Mouse (Mus musculus) stomach, embryonic 14.5 days (tissue): ENCODE data around the gene Tbx6. TPM values are rescaled to one million over a fixed set of nuclear protein-coding genes. Genes with fewer than 3 reads are reported as not detected.
"Not testable (repeated sequence)": the region's sequence is repeated elsewhere in the genome, so short reads cannot be mapped to it uniquely, and the experiment has no call there.

Source experiments
- ATAC-seq: fragments of 200-750 bp; cut with Nextera tagmentation; 2 replicates; pipeline ENCODE4 v1.8.0; 2017; ENCODE audit warnings: low read depth, moderate TSS enrichment; ENCODE audit not compliant: insufficient number of reproducible peaks, insufficient read depth, low FRiP score
- H3K27ac ChIP-seq: fragments of 300-500 bp; sonication (generic); 2 replicates; pipeline ENCODE4 v1.5.1; 2014; ENCODE audit warnings: mild to moderate bottlenecking, low read length, moderate library complexity, mixed read lengths
- H3K27me3 ChIP-seq: fragments of 300-500 bp; sonication (generic); 2 replicates; pipeline ENCODE4 v1.6.1; 2014; ENCODE audit warnings: low read length, control low read depth, mixed read lengths; ENCODE audit not compliant: control insufficient read depth, insufficient read depth
- H3K36me3 ChIP-seq: fragments of 300-500 bp; sonication (generic); 2 replicates; pipeline ENCODE4 v1.6.1; 2014; ENCODE audit warnings: mild to moderate bottlenecking, control low read depth, low read length, moderate library complexity, mixed read lengths; ENCODE audit not compliant: control insufficient read depth, insufficient read depth
- H3K4me1 ChIP-seq: fragments of 300-500 bp; sonication (generic); 2 replicates; pipeline ENCODE4 v1.6.1; 2014; ENCODE audit warnings: low read length, control low read depth, mixed read lengths; ENCODE audit not compliant: control insufficient read depth, insufficient read depth
- H3K4me2 ChIP-seq: fragments of 300-500 bp; sonication (generic); replicated peaks from 2 replicates; pipeline ENCODE4 v1.6.1; 2014; ENCODE audit warnings: low read depth, low read length, control low read depth
- H3K4me3 ChIP-seq: fragments of 300-500 bp; sonication (generic); 2 replicates; pipeline ENCODE4 v1.5.1; 2014; ENCODE audit warnings: low read depth, low read length, control low read depth
- H3K9ac ChIP-seq: fragments of 300-500 bp; sonication (generic); replicated peaks from 2 replicates; pipeline ENCODE4 v1.6.1; 2014; ENCODE audit warnings: low read depth, mild to moderate bottlenecking, control low read depth, low read length, moderate library complexity, mixed read lengths
- H3K9me3 ChIP-seq: fragments of 300-500 bp; sonication (generic); 2 replicates; pipeline ENCODE4 v1.6.1; 2016; ENCODE audit warnings: low read depth, low read length, control low read depth; ENCODE audit not compliant: control insufficient read depth
- WGBS: fragments of 180-500 bp; shearing (Covaris S2); extraction: QIAGEN DNeasy Blood & Tissue Kit; methylation state at CpG from one replicate; pipeline ENCODE4 v1.1.7; 2014; 5-methylcytosine and 5-hydroxymethylcytosine counted together
- polyA plus RNA-seq: library from polyadenylated mRNA; unstranded; fragments of >200 nt; fragmentation: Nextera tagmentation; extraction: Ambion mirVana; gene quantifications from 2 replicates; pipeline ENCODE4 v1.2.1, GENCODE M21; 2014

Gene Tbx6
- polyA plus RNA-seq, 1 experiment from 2014 or later: 0.56 TPM

DNA sequence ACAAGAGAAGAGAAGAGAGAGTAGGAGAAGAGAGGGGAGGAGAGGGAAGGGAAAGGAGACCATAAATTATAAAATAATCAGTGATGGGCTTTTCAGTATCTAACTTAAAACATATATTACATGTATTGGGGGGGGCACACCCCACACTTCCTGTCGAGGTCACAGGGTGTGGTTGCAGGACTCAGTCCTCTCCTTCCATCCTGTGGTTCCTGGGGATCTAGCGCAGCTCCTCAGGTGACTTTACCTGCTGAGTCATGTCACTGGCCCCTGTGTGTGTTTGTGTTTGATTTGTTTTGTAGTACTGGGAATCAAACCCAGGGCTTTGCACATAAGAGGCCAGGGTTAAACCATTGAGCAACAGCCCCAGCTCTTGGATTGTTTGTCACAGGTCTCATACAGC is 6.8 kb upstream of the Tbx6 start:
- no peaks in the 10 kb centered on the region for H3K27me3 ChIP-seq
- H3K4me2 ChIP-seq: no peak overlapping the region
- 61% methylated on average over 2 of the region's 2 CpGs for WGBS
- no peak overlapping the region for H3K9ac ChIP-seq
- peaks cover 15% of the 10 kb centered on the region; the same call in 1 of the 2 replicates for H3K4me1 ChIP-seq
- H3K4me3 ChIP-seq: no peak overlapping the region
- no peak overlapping the region for H3K27ac ChIP-seq
- peaks cover 28% of the 10 kb centered on the region for H3K36me3 ChIP-seq
- H3K9me3 ChIP-seq: no peaks in the 10 kb centered on the region
- ATAC-seq: no peak

DNA sequence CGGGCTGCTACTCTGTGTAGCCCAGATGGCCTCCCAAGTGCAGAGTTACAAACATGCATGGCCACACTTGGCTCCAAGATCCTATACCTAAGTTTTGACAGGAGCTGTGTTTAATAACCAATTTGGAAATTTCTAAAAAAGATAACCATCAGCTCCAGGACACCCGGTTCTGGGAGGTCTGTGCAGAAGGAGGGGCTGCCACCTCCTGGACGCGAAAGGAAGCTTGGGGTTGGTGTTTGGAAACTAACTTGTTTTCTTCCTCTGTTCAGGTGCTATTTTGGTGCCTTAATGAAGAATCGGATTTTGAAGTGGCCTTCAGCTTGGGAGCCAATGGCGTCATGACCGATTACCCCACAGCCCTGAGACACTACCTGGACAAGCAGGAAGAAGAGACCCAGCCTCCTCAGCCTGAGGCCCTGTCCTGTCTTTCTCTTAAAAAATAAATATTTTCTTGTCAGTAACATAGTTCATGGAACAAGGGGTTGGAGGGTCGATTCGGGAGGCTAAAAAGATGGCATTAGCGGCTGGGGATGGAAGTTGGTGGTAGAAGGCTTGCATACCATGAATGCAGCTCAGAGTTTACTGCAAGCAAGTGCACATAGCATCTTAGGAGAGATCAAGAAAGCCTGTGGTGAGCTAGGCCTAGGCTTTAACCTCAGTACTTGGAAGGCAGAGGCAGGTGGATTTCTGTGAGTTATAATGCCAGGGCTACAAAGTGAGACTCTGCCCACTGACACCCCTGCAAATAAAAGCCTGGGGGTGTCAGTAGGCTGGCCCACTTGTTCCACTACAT is 5.9 kb upstream of the Tbx6 start:
- H3K4me1 ChIP-seq: peaks cover 23% of the 10 kb centered on the region
- peaks cover 19% of the 10 kb centered on the region for H3K36me3 ChIP-seq
- H3K9me3 ChIP-seq: no peaks in the 10 kb centered on the region
- H3K27me3 ChIP-seq: no peaks in the 10 kb centered on the region
- no peak overlapping the region for H3K4me3 ChIP-seq
- H3K27ac ChIP-seq: peak overlapping the region; percentile 78; the same call in 1 of the 2 replicates
- H3K9ac ChIP-seq: no peak overlapping the region
- H3K4me2 ChIP-seq: peak overlapping the region; percentile 88; the same call in 1 of the 2 replicates
- ATAC-seq: no peak
- 75% methylated on average over 10 of the region's 10 CpGs for WGBS

DNA sequence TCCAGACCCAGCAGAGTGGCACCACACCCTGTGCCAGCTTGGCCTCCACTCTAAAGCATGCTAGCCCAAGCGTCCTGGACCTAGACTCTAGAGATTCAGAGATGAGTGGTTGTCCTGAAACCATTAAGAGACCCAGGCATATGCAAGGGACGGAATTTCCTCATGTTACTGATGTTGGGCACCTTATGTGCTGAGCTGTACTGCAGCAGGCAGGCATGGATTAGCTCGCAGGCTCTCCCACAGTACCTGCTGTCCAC is 5.4 kb upstream of the Tbx6 start:
- WGBS: 50% methylated on average over 3 of the region's 3 CpGs
- H3K27ac ChIP-seq: peak overlapping the region; percentile 78; the same call in 1 of the 2 replicates
- H3K9me3 ChIP-seq: no peaks in the 10 kb centered on the region
- no peak for ATAC-seq
- H3K4me2 ChIP-seq: peak overlapping the region; percentile 88
- H3K4me3 ChIP-seq: no peak overlapping the region
- H3K27me3 ChIP-seq: no peaks in the 10 kb centered on the region
- no peak overlapping the region for H3K9ac ChIP-seq
- H3K36me3 ChIP-seq: peaks cover 17% of the 10 kb centered on the region
- H3K4me1 ChIP-seq: peaks cover 26% of the 10 kb centered on the region

DNA sequence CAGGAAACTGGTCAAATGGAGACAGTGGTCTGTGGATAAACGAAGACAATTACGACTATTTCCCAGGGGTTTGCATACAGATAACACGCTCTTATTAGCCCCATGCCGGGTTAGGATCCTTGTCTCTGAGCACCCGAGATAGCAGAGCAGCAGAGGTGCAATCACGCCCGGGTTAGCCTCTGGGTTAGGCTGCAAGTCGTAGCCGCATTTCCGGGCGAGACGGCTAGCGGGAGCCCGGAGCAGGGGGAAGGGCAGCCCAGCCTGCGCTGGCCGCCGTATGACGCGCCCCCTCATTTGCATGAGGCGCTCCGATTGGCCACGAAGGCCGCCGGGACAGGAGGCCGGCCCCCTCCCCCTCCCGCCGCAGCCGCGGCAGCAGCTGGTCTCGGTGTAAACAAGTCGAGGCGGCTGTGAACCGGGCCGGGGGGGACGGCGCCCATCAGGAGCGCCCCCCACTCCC is 4.7 kb upstream of the Tbx6 start, which contains the start of gene Ypel3:
Gene Ypel3, plus strand, starts transcription at position 358 of the 460 bp plus-strand sequence.
- peak within 1 kb of the TSS; percentile 88 for H3K4me2 ChIP-seq
- H3K9me3 ChIP-seq: no peaks in the 10 kb centered on the region
- peaks cover 13% of the 10 kb centered on the region for H3K36me3 ChIP-seq
- peak within 1 kb of the TSS; percentile 72 for H3K4me3 ChIP-seq
- H3K9ac ChIP-seq: peak within 1 kb of the TSS; percentile 74
- peak within 1 kb of the TSS; percentile 78 for H3K27ac ChIP-seq
- peak; percentile 94 for ATAC-seq
- H3K27me3 ChIP-seq: no peaks in the 10 kb centered on the region
- peaks cover 31% of the 10 kb centered on the region for H3K4me1 ChIP-seq
- under 1% methylated on average over 32 of the region's 37 CpGs for WGBS

DNA sequence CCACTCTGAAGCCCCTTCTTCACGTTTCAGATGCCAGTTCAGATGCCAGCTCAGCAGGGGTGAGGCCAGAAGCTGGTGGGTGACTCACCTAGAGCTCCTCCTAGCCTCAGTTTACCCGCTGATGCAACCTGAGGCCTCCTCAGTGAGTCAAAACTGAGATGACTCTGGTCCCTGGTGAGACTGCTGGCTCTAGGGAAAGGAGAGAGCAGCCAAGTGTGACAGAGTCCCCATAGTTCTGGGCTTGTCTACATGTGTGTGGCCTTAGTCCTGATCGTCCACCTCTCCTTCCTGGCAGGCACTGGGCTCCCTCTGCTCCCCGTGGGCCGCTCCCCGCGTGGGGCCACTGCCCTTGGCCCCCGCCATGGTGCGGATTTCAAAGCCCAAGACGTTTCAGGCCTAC is 3.8 kb upstream of the Tbx6 start:
- no peak for ATAC-seq
- H3K9me3 ChIP-seq: no peaks in the 10 kb centered on the region
- peak overlapping the region; percentile 78; the same call in 1 of the 2 replicates for H3K27ac ChIP-seq
- peak overlapping the region; percentile 72 for H3K4me3 ChIP-seq
- peak overlapping the region; percentile 74 for H3K9ac ChIP-seq
- peaks cover 13% of the 10 kb centered on the region for H3K36me3 ChIP-seq
- peak overlapping the region; percentile 88 for H3K4me2 ChIP-seq
- peaks cover 33% of the 10 kb centered on the region for H3K4me1 ChIP-seq
- H3K27me3 ChIP-seq: no peaks in the 10 kb centered on the region
- 51% methylated on average over 10 of the region's 10 CpGs for WGBS

DNA sequence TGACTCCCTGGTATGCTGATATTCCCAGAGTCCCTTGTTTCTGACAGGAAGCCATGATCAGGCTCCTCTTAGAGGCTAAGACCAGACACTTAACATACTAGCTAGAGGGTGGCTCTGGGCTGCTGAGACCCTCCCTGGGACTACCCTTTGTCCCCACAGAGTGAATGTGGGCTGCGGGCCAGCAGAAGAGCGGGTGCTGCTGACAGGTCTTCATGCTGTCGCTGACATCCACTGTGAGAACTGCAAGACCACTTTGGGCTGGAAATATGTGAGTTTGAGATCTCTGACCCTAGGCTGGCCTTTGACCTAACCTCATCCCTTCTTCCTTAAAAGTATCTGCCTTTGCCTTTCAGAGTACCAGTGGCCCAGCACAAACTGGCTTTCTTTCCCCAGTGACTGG is 3.1 kb upstream of the Tbx6 start:
- 81% methylated on average over 3 of the region's 3 CpGs for WGBS
- H3K4me1 ChIP-seq: peaks cover 33% of the 10 kb centered on the region

DNA sequence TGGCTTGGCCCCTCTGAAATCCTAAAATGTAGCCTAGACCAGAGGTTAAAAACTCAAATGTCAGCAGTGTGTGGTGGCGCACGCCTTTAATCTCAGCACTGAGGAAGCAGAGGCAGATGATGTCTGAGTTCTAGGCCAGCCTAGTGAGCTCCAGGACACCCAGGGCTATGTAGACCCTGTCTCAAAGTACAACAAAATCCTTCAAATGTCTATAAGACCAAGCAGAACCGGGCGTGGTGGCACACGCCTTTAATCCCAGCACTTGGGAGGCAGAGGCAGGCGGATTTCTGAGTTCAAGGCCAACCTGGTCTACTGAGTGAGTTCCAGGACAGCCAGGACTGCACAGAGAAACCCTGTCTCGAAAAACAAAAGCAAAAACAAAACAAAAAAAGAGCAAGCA is 2.2 kb upstream of the Tbx6 start:
- not testable (repeated sequence) for H3K9me3 ChIP-seq, H3K27ac ChIP-seq, H3K4me2 ChIP-seq, ATAC-seq, H3K27me3 ChIP-seq, H3K4me3 ChIP-seq, H3K9ac ChIP-seq
- Histone ChIP-seq H3K36me3 (peaks cover 16% of the 10 kb centered on the region), H3K4me1 (peaks cover 33% of the 10 kb centered on the region)
- WGBS: 87% methylated on average over 7 of the region's 7 CpGs

More for the DNA sequence above, 3.1 kb upstream of the Tbx6 start:
- no peak for ATAC-seq
- Histone ChIP-seq H3K4me2 (peak overlapping the region; percentile 88; the same call in 1 of the 2 replicates), H3K27me3 (no peaks in the 10 kb centered on the region), H3K27ac (no peak overlapping the region), H3K4me3 (no peak overlapping the region), H3K9me3 (no peaks in the 10 kb centered on the region), H3K9ac (no peak overlapping the region), H3K36me3 (peaks cover 13% of the 10 kb centered on the region)

DNA sequence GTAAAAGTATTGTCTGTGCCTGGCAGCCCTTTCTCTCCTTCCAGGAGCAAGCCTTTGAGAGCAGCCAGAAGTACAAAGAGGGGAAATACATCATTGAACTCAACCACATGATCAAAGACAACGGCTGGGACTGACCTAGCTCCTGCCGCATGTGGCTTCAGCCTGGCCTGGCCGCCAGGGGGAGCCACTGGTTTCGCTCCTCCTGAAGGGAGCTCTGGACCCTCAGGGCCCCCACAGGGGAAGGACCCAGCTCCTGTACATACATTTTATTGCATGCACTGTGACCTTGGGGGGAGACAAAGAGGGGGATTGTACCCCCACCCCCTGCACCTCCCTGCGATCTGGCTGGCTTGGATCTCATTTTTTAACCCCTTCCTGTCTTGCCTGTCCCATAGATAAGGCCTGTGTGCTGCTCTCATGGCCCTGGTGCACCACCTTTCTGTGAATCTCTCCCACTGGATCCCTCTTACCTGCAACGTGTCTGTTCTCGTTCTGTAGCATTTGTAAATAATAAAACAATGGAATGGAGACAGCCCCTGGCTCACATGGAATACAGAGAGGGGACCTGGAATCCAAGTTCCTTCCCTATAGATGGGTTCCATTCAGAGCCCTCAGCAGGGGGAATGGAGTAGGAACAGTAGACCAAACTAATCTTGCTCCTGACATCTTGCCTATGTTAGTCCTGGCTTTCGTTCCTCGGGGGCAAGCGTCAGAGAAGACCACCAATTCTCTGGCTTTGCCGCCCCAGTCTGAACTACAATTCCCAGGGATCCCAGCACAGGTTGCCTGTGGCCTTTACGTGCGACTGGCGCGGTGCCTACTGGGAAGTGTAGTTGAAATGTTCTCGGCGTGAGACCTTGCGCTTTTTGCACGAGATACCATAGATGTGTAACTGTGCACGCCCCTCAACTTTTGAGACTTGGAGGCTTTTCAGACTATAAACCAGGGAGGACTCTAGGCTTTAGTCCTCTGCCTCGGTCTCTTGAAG is 1.0 kb upstream of the Tbx6 start:
- H3K4me2 ChIP-seq: peak overlapping the region; percentile 82
- H3K36me3 ChIP-seq: peaks cover 20% of the 10 kb centered on the region
- peak; percentile 56 for ATAC-seq
- no peaks in the 10 kb centered on the region for H3K27me3 ChIP-seq
- no peaks in the 10 kb centered on the region for H3K9me3 ChIP-seq
- H3K27ac ChIP-seq: peak overlapping the region; percentile 72
- peak overlapping the region; percentile 36 for H3K4me3 ChIP-seq
- WGBS: under 1% methylated on average over 21 of the region's 21 CpGs
- peaks cover 33% of the 10 kb centered on the region for H3K4me1 ChIP-seq
- H3K9ac ChIP-seq: peak overlapping the region; percentile 37; the same call in 1 of the 2 replicates
